Mouse (Mus musculus) liver, embryonic 16.5 days (tissue): Measurements from ENCODE around the gene Ceacam2. TPM values are rescaled to one million over a fixed set of nuclear protein-coding genes. Genes with fewer than 3 reads are reported as not detected.
A peak's percentile ranks its signal among the peaks of the same experiment; 100 is the strongest.
"Not testable (repeated sequence)": the region's sequence is repeated elsewhere in the genome, so short reads cannot be mapped to it uniquely, and the experiment has no call there.

Source experiments
- ATAC-seq: fragments of 200-750 bp; cut with Nextera tagmentation; 2 replicates; pipeline ENCODE4 v1.8.0; 2017; ENCODE audit warnings: low read depth, mild to moderate bottlenecking, moderate number of reproducible peaks, moderate library complexity
- H3K27ac ChIP-seq: fragments of 300-500 bp; sonication (generic); 2 replicates; pipeline ENCODE4 v1.5.1; 2014; ENCODE audit warnings: mild to moderate bottlenecking, low read length
- H3K27me3 ChIP-seq: fragments of 300-500 bp; sonication (generic); 2 replicates; pipeline ENCODE4 v1.6.1; 2014; ENCODE audit warnings: low read depth, low read length, mixed read lengths; ENCODE audit not compliant: control insufficient read depth, insufficient read depth
- H3K36me3 ChIP-seq: fragments of 300-500 bp; sonication (generic); 2 replicates; pipeline ENCODE4 v1.6.1; 2014; ENCODE audit warnings: mild to moderate bottlenecking; ENCODE audit not compliant: control insufficient read depth, insufficient read depth
- H3K4me1 ChIP-seq: fragments of 300-500 bp; sonication (generic); 2 replicates; pipeline ENCODE4 v1.6.1; 2014; ENCODE audit warnings: low read depth, low read length, mixed read lengths; ENCODE audit not compliant: control insufficient read depth
- H3K4me2 ChIP-seq: fragments of 300-500 bp; sonication (generic); 2 replicates; pipeline ENCODE4 v1.6.1; 2014; ENCODE audit warnings: low read depth, low read length, mixed read lengths
- H3K4me3 ChIP-seq: fragments of 300-500 bp; sonication (generic); 2 replicates; pipeline ENCODE4 v1.5.1; 2014; ENCODE audit warnings: low read depth, mild to moderate bottlenecking, low read length
- H3K9ac ChIP-seq: fragments of 300-500 bp; sonication (generic); 2 replicates; pipeline ENCODE4 v1.6.1; 2014; ENCODE audit warnings: low read depth, low read length
- H3K9me3 ChIP-seq: fragments of 300-500 bp; sonication (generic); replicated peaks from 2 replicates; pipeline ENCODE4 v1.6.1; 2016; ENCODE audit warnings: low read length; ENCODE audit not compliant: control insufficient read depth
- WGBS: fragments of 180-500 bp; shearing (Covaris S2); extraction: QIAGEN DNeasy Blood & Tissue Kit; methylation state at CpG from one replicate; pipeline ENCODE4 v1.1.7; 2014; ENCODE audit not compliant: insufficient replicate concordance; 5-methylcytosine and 5-hydroxymethylcytosine counted together
- polyA plus RNA-seq: library from polyadenylated mRNA; unstranded; fragments of >200 nt; fragmentation: Nextera tagmentation; extraction: Ambion mirVana; gene quantifications from 2 replicates; pipeline ENCODE4 v1.2.1, GENCODE M21; 2015

The Ceacam2 gene
- polyA plus RNA-seq, 1 experiment from 2014 or later, result not detected

DNA sequence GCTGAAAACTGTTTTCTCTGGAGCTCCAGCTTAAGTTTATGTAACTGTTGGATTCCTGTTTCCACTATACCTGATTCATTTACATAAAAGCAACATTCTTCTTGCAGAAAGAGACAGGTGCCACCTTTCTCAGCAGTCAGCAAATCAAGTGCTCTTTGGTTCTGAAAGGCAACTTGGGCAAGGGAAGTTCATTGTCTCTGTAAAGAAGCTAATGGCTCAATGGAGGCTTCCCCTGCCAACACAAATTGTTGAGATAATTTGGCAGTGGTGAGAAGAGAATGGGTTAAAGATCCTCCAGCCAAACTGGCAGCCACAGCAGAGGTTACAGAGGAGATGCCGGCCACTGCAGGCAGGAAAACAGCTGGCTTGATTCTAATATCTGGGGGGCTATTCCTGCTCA is 49.0 kb downstream of the Ceacam2 start:
- H3K36me3 ChIP-seq, H3K4me3 ChIP-seq, H3K9ac ChIP-seq, H3K27ac ChIP-seq, H3K4me1 ChIP-seq, H3K4me2 ChIP-seq, H3K9me3 ChIP-seq, H3K27me3 ChIP-seq, ATAC-seq: not testable (repeated sequence)
- WGBS, result no CpG with 5 or more reads among the region's 1 CpGs

DNA sequence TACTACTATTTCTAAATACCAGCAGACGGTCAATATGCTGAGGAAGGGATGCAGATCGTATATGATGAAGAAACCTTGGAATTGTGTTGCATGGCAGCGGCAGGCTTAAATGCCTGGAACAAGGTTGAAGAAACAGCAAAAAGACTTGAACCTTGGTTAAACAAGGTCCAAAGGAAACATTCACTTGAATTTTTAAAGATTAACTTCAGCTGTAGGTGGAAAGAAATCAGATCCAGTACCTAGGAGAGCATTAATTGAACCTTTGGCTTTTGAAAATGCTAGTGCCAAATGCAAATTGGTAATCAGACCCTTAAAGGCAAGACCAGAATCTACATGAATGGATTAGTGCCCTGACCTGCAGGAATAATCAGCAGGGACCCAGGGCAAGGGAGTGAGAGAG is 50.3 kb downstream of the Ceacam2 start:
- H3K9me3 ChIP-seq, H3K27me3 ChIP-seq, H3K4me2 ChIP-seq, H3K4me3 ChIP-seq, H3K36me3 ChIP-seq, ATAC-seq, H3K4me1 ChIP-seq, H3K9ac ChIP-seq, H3K27ac ChIP-seq: not testable (repeated sequence)
- 75% methylated on average over 3 of the region's 3 CpGs for WGBS

DNA sequence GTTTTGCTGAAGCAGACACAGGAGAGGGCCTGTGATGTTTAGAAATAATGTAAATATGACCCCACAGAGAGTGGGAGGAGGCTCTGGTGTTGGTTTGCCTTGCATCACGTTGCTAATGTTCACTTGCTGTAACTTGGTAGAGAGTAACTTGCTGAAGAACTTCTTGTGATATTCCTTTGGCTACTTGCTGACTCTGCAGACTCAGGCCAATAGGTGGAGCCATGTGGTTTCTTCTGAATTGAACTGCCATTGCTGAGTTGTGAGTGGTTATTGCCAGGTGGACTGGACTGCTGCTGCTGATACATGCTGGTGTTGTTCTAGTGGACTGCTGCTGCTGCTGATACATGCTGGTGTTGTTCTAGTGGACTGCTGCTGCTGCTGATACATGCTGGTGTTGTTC is 53.5 kb downstream of the Ceacam2 start:
- no peak for ATAC-seq
- no peaks in the 10 kb centered on the region for H3K4me1 ChIP-seq
- 17% methylated on average over 1 of the region's 1 CpGs for WGBS
- no peaks in the 10 kb centered on the region for H3K36me3 ChIP-seq
- H3K27ac ChIP-seq, result no peak overlapping the region
- H3K9me3 ChIP-seq, result no peaks in the 10 kb centered on the region
- no peak overlapping the region for H3K9ac ChIP-seq
- H3K4me2 ChIP-seq, result no peak overlapping the region
- H3K4me3 ChIP-seq, result no peak overlapping the region
- no peaks in the 10 kb centered on the region for H3K27me3 ChIP-seq

DNA sequence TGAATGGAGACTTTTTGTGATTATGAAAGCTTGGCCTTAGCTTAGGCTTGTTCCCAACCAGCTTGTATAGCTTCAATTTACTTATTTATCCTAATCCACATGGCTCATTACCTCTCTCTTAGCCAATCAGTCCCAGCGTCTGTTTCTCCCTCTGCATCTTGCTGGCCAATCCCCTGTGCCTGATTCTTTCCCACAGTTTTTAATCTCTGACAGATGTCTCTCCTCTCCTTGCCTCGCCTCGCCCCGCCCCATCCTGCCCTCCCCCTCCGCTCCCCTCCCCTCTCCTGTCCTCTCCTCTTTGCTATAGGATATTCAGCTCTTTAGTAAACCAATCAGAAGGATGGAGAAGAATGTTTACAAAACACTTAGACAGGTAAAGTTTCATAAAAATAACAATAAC is 54.6 kb downstream of the Ceacam2 start:
- Histone ChIP-seq H3K4me3 (no peak overlapping the region), H3K9ac (no peak overlapping the region), H3K9me3 (no peaks in the 10 kb centered on the region), H3K4me1 (no peaks in the 10 kb centered on the region), H3K27me3 (no peaks in the 10 kb centered on the region), H3K4me2 (no peak overlapping the region), H3K27ac (no peak overlapping the region), H3K36me3 (no peaks in the 10 kb centered on the region)
- 46% methylated on average over 5 of the region's 5 CpGs for WGBS
- no peak for ATAC-seq

DNA sequence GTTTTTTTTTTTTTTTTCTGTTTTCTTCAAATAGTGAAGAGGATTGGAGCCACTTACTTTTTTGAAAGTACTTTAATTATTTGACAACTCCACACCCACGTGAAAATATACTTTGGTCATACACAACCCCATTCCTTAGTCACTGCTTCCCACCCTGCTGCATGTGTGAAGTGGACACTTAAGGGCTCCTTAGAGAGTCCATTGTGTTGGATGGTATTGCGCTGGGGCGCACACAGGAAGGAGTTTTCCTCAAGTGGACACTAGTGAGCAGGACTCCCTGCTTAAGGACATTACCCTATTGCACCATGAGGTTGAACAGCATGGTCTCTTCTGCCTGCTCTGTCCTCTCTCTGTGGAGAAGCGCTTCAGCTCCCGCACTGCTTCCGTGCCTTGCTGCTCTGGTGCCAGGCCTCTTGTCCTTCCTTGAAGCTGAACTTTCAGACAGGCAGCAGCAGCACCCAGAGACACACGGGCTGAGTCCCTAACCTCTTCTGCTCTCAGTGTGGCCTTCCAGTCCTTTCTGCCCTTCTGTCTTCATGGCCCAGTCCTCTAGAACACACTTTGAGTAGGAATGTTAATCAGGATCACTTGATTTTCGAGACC is 56.4 kb downstream of the Ceacam2 start:
- Histone ChIP-seq H3K9ac (no peak overlapping the region), H3K36me3 (no peaks in the 10 kb centered on the region), H3K4me1 (no peaks in the 10 kb centered on the region), H3K27ac (no peak overlapping the region), H3K27me3 (no peaks in the 10 kb centered on the region), H3K9me3 (no peaks in the 10 kb centered on the region), H3K4me3 (no peak overlapping the region), H3K4me2 (no peak overlapping the region)
- ATAC-seq, result no peak
- 60% methylated on average over 8 of the region's 8 CpGs for WGBS

DNA sequence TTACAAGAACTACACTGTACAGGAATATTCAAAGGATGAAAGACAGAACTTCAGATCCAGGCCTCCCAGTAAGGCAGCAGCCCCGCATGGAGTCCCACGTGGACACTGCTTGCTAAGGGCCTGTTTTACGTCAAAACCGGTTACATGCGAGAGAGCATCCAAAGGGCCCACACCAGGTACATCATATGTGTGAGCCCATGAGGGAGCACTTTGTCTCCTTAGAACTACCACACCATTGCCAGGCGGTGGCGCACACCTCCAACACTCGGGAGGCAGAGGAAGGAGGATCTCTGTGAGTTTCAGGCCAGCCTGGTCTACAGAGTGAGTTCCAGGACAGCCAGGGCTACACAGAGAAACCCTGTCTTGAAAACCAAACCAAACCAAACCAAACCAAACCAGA is 58.9 kb downstream of the Ceacam2 start:
- not testable (repeated sequence) for H3K27me3 ChIP-seq, H3K4me3 ChIP-seq, H3K4me2 ChIP-seq, H3K36me3 ChIP-seq, H3K27ac ChIP-seq, H3K9me3 ChIP-seq, H3K4me1 ChIP-seq, H3K9ac ChIP-seq, ATAC-seq
- 56% methylated on average over 8 of the region's 8 CpGs for WGBS

DNA sequence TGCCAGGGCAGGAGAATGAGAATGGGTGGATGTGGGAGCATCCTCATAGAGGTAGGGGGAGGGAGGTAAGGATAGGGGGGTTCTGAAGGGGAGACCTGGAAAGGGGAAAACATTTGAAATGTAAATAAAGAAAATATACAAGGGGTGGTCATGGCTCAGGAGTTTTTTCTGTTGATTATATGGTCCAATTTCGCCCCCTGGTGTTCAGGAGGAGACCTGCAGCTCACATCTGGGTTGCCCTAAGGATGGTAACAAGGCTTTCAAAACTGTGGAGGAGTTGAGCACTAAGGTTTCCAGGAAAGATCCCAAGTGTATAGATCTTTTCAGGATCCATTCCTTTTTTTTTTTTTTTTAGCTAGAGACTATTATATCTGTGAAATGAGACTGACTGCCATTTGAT is 60.2 kb downstream of the Ceacam2 start:
- H3K27me3 ChIP-seq, result no peaks in the 10 kb centered on the region
- no peak overlapping the region for H3K4me3 ChIP-seq
- no peak overlapping the region for H3K9ac ChIP-seq
- H3K36me3 ChIP-seq, result no peaks in the 10 kb centered on the region
- no peak overlapping the region for H3K27ac ChIP-seq
- ATAC-seq, result no peak
- no peaks in the 10 kb centered on the region for H3K9me3 ChIP-seq
- H3K4me1 ChIP-seq, result no peaks in the 10 kb centered on the region
- no peak overlapping the region for H3K4me2 ChIP-seq
- WGBS, result 0% methylated on average over 1 of the region's 1 CpGs

DNA sequence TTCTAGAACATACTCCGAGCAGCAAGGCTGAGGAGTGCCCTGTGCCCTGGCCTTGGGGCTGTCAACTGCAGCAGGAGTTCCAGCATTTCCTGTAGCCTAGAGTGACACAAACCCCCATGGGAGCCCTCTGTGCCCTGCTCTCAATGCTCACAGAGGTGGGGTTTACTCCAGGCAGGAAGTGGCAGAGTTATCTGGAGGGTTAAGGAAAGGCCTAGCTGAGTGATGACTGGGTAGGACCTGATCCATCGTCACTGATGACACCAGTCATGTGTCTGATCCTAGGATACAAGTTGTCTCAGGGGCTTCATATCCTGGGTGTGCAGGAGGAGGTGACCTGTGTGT is 61.9 kb downstream of the Ceacam2 start:
- H3K9me3 ChIP-seq, H3K4me2 ChIP-seq, H3K27ac ChIP-seq, H3K4me1 ChIP-seq, H3K36me3 ChIP-seq, ATAC-seq, H3K27me3 ChIP-seq, H3K9ac ChIP-seq: not testable (repeated sequence)
- 29% methylated on average over 1 of the region's 2 CpGs for WGBS
- H3K4me3 ChIP-seq, result peak overlapping the region; percentile 39; the same call in 1 of the 2 replicates

DNA sequence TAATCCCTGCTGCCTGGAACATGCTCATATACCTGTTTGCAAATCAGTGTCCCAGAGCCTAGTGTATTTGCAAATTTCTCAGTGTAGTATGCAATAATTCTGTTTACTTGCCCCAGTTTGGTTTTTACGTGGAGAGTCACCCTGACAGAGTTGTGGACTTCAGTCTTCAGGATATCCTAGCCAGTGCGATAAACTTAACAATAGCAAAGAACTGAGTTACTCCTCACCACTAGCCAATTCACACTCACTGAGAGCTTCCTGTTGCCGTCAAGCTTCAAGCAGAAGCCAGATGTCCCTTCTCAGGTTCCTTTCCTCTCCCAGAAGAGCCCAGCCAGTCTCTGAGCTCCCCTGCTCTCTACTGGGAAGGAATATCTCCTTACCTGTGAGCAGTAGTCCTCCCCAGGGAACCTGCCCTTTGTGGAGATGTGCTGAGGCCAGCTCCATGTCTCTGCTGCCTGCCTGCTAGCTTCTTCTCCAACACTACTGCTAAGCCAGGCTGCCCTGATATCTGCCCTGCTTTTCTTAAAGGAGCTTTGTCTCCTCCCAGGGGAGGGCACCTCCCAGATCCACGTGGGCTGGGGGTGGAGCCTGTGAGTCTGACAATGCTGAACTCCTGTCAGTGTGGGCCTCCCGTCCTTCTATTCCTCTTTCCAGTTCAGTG is 62.4 kb downstream of the Ceacam2 start, which contains the start of gene Ceacam1:
Ceacam1 (minus strand) TSS at position 513 of the 661 bp plus-strand sequence.
- H3K9me3 ChIP-seq, H3K4me1 ChIP-seq, H3K27me3 ChIP-seq, H3K36me3 ChIP-seq: not testable (repeated sequence)
- Histone ChIP-seq H3K4me3 (peak within 1 kb of the TSS; percentile 39), H3K4me2 (peak within 1 kb of the TSS; percentile 34), H3K9ac (peak within 1 kb of the TSS; percentile 34; the same call in 1 of the 2 replicates), H3K27ac (peak within 1 kb of the TSS; percentile 50)
- WGBS, result 7% methylated on average over 5 of the region's 5 CpGs
- peak; percentile 81 for ATAC-seq
